Mouse (Mus musculus) megakaryocyte, embryonic 14.5 days (primary cell): ENCODE results near the gene Azin2.

Experiments used
- FLI1 ChIP-seq: IDR thresholded peaks from 2 replicates; pipeline ENCODE4 v1.6.1; 2012; ENCODE audit warnings: low read length, inconsistent platforms, mixed read lengths
- GATA1 ChIP-seq: IDR thresholded peaks from 3 replicates; pipeline ENCODE4 v1.6.1; 2012; ENCODE audit warnings: mixed read lengths, low read length, inconsistent platforms, borderline replicate concordance

DNA sequence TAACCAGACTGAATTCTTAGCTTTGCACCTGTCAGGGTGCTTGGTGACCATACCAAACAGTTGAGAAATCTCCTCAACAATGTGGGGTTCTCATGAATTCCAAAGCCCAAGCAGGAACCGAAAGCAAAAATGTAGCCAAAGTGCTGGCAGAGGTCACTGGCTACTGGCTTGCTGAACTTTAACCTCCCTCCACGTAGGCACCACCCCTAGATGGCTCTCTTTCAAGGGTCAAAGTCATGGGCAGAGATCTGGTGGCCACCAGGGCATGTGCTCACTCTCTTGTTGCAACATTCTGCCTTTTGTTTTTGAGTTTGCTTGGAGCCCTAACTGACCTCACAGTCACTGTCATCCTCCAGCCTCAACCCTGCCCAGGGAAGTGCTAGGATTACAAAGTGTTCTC lies 21.4 kb upstream of the Azin2 start:
- TF ChIP-seq GATA1 (no peak), FLI1 (no peak)
